Mouse (Mus musculus) heart, adult 11 months (tissue): ENCODE data around the gene Serpinf1.

Source experiments
- DNase-seq: peaks from one replicate; pipeline ENCODE4 v3.0.0; 2022

Gene Serpinf1

DNA sequence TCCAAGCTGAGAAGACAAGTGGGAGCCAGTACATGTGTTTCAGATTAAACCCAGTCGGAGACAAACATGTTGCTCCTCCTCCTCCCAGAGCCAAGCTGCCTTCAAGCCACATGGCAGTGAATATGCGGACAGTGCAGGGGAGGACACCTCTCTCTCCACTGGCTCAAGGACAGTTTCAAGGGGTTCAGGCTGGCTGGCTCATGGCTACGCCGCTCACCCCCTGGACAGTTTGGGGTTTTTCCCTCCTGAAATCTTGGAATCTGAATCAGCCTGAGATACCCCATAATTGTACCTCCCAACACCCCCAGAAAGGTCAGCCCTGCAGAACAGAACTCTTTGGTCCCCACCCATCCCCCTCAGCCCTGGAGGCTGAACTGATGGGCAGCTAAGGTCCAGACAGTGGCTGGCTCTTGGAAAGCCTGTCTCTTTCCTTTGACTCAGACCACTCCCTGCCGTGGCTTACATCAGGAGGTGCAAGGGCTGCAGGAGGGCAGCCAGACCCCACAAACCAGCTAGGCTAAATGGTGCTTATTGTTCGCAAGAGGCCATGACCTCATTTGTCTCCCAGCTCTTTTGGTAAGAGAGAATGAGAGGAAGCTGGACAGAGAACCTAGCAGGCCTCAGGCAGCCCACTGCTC, 1.0 kb downstream of the Serpinf1 start:
- peak; percentile 94 for DNase-seq

GRCm38 (mm10) chr11:75420810-75421374, 1.6 kb downstream of the Serpinf1 start:
- DNase-seq, result peak; percentile 82

- peak; percentile 86 for DNase-seq
Measured at GRCm38 (mm10) chr11:75420037-75420436, 2.5 kb downstream of the Serpinf1 start.

DNA sequence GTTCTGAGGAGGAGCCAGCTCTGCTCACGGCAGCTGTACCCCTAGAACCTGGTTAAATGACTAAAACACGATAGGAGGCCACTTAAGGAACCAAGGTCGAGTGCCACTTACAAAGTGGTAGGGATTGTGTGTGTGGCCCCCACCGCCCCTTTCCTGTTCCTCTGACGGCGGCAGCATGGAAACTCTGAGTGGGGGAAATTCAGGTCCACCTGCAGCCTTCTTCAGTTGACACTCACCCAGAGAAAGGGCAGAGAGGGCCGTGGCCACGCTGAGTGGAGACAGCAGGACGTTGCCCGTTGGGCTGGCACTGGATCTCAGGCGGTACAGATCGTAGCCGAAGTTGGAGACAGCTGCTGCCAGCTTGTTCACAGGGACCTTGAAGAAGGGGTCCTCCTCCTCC, 6.5 kb downstream of the Serpinf1 start:
- DNase-seq, result no peak

- DNase-seq, result peak; percentile 97
Measured at GRCm38 (mm10) chr11:75415096-75415495, 7.4 kb downstream of the Serpinf1 start.

DNA sequence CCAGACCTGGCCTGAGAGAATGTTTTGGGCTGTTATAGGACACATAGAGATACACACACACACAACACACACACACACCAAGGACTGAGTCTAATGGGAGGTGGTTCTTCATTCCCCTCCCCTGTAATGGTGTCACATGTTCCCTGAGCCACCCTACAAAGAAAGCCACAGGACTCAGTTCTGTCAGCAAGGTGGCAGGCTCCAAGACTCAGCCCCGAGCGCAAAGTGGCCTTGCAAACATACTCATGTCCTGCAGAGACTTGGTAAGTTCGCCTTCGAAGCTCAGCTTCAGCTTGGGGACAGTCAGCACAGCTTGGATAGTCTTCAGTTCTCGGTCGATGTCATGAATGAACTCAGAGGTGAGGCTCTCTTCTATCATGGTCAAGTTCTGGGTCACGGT, 11.9 kb downstream of the Serpinf1 start:
- DNase-seq, result peak; percentile 85

DNA sequence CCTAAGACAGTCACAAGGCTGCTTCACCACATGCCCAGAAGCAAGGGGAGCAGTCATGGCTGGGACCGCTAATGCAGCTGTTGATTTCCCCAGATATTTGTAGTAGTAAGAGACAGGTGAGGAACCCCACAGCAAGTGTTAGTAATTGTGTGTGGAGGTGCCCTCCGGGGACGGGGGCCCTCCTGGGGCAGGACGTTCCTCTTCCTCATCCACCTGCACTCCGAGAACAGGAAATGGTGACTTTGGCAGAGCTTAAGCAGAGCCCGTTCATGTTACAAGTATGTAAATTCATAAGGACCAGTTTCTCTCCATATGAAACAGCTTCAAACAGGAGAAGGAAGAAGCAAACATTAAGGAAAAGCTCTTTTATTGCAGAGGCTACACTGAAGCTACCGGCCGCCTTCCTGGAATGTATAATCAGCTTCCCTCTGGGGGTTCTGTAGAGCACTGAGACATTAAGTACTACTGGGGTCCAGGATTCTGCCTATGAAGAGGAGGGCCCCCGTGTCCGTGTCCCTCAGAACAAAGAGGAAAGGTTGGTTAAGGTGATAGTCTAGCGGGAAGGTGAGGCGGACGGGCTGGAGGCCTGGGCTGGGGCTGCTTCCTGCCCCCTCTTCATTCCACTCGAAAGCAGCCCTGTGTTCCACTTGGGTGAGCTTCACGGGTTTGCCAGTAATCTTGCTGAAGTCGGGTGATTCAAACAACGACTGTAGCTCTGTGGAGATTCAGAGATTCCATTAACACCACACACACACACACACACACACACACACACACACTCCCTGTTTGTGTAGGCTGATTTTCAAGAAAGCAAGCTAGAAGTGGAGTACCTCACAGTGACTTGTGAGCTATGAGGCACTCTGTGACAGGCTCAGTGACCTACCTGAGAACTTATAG, 12.6 kb downstream of the Serpinf1 start:
- no peak for DNase-seq

DNA sequence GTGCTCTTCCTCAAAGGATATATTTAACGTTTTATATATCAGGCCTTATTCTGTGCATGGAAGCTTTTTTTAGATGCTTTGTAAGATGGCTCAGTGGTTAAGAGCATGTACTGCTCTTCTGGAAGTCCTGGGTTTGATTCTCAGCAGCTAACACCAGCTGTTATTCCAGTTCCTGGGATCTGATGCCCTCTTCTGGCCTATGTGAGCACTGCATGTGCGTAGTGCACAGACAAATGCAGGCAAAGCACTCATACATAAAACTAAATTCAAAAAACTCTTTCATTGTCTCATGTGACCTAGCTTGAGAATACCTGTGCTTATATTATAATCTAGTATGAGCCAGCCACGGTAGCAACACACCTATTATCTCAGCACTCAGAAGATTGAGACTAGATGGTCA, 15.6 kb downstream of the Serpinf1 start:
- DNase-seq, result peak; percentile 74

GRCm38 (mm10) chr11:75406104-75406503, 16.4 kb downstream of the Serpinf1 start:
- peak; percentile 74 for DNase-seq

GRCm38 (mm10) chr11:75404801-75405200, 17.7 kb downstream of the Serpinf1 start:
- DNase-seq, result peak; percentile 87

DNA sequence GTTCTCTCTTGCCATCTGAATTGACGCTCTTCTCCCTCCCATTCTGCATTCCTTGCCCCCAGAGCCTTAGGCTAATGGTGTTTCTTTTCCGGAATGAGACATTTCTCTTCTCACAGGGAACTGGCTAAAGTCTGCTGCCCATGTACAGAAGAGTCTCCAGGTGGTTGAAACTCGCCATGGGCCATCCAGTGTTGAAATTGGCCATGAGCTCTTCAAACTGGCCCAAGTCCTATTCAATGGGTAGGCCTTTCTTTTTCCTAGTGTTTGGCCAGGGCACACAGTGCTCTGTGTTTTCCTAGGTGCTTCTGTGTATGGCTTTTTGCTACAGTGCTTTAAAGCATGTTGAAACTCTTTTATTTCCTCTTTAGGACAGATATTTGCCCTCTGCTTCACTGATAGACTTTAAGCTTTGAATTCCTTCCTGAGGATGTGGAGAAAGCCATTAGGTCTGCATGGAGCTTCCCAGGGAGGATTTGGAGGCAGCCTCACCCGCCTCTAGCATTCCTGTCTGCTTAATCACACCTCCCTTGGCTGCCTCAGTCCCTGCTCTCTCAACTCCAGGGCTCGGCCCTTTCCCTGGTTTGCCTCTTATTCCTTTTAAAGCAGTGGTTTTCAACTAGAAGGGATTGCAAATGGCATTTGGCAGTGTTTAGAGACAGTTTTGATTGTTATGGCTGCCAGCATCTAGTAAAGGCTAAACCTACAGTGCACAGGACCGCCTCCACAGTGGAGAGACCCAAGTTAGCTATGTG, 19.0 kb downstream of the Serpinf1 start:
- DNase-seq, result peak; percentile 94

DNA sequence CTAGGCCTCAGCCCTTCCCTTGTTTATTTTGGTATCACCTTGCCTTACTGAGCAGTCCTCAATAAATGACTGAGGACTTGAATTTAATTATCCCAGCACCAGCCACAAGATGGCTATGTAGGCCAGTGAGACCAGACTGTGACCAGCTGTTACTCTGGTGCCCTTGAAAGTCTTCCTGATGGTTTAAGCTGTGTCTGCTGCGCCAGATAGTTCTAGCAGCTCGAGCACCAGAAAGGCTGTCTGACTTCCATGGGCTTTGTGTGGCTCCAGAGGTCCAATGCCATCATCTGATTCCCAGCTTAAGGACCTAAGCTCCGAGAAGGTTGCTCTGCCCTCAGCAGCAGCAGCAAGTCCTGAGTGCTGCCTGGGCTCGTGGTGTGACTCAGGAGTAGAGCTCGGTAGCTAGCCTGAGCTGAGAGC, 20.2 kb downstream of the Serpinf1 start:
- peak; percentile 94 for DNase-seq

GRCm38 (mm10) chr11:75400099-75400498, 22.4 kb downstream of the Serpinf1 start:
- peak; percentile 88 for DNase-seq

DNA sequence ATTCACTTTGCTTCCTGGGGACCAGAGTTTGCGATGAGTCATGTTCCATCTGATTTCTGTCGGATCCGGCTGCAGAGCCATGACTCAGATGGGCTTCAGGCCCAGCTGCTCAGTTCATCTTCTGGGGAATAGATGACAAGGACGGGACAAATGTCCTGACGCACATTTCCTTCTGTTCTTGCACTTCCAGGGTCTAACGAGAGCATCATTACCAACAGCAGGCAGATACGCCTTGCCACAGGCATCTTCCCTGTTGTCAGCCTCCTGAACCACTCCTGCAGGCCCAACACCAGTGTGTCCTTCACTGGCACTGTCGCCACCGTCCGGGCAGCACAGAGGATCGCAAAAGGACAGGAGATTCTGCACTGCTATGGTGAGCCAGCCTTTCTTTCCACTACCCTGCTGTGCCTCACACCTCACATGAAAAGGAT, 23.1 kb downstream of the Serpinf1 start:
- DNase-seq, result peak; percentile 87

DNA sequence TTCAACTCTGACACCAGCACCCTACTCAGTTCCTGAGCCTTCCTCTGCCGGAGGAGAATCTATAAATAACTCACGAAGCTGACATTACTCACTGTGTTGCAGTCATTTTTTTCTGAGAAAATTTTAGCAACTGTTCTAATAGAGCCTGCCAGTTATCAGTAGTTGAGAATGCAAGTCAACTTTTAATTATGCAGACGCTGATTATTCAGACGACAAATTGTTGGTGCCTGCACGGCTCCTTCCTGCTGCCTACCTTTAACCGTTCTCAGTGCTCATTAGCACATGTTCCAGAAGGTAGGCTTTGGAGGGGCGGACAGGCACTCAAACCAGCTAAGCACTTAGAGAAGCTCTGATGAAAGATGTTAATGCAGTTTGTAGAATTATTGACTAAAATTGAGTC, 25.0 kb downstream of the Serpinf1 start:
- peak; percentile 60 for DNase-seq

DNA sequence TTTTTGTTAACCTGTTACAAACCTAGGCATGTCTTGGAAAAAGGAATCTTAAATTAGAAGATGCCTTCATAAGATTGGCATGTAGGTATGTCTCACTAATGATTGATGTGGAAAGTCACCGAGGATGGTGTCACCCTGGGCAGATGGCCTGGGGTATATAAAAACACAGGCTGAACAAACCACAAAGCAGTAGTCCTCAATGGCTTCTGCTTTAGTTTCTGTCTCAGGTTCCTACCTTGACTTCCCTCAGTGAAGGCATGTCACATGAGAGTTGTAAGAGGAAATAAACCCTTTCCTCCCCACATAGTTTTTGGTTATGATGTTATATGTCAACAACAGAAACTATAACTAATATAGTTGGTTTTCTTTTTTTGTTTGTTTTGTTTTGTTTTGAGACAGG, 26.9 kb downstream of the Serpinf1 start:
- peak; percentile 8 for DNase-seq

DNA sequence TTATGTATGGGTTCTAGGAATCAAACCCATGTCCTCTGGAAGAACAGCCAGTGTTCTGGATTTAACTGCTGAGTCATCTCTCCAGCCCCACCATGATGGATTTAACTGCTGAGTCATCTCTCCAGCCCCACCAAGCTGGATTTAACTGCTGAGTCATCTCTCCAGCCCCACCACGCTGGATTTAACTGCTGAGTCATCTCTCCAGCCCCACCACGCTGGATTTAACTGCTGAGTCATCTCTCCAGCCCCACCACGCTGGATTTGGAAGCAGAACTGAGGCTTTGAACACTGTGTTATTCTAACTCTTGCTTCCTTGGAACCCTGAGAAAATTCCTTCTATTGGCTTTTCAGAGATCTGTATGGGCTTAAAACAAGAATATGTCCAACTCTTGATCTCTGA, 39.0 kb downstream of the Serpinf1 start:
- DNase-seq, result peak; percentile 30

DNA sequence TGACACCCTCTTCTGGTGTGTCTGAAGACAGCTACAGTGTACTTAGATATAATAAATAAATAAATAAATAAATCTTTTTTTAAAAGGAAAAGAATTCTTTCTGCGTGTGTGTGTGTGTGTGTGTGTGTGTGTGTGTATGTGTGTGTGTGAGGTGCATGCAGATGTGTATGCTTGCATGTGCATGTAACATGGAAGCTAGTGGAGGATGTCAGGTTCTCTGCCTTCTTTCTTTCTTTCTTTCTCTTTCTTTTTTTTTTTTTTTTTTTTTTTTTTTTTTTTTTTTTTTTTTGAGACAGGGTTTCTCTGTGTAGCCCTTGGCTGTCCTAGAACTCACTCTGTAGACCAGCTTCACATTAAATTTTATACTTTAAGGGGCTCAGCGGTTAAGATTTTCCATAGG, 43.7 kb downstream of the Serpinf1 start:
- DNase-seq, result peak; percentile 10

- DNase-seq, result peak; percentile 7
Measured at GRCm38 (mm10) chr11:75377125-75377524, 45.4 kb downstream of the Serpinf1 start.
